In genomic region chr2:163735163-163735562, GRCm38 (mm10) we compare ENCODE assay signal across 13 mouse cellular contexts.
"Had no signal": no experiment of that assay in that cellular context is flagged by ENCODE, and none has a peak within 500 bp of the region (broad histone marks: within the 10 kb centered on the region; RNA-seq: fewer than 3 reads in every experiment).

No protein-coding gene starts in this region.

- H3K27ac ChIP-seq: left cerebral cortex, adult 2 months; liver, embryonic 14.5 days; lung, embryonic 15.5 days; neural tube, embryonic 12.5 days; neural tube, embryonic 15.5 days; stomach, postnatal 0 days had no signal

- H3K4me2 ChIP-seq: lung, embryonic 15.5 days; midbrain, embryonic 11.5 days; neural tube, embryonic 12.5 days; neural tube, embryonic 15.5 days had no signal

- H3K9ac ChIP-seq: liver, embryonic 14.5 days; lung, embryonic 15.5 days; neural tube, embryonic 12.5 days; neural tube, embryonic 15.5 days had no signal

- H3K36me3 ChIP-seq: lung, embryonic 15.5 days; neural tube, embryonic 15.5 days had no signal

- H3K9me3 ChIP-seq: lung, embryonic 15.5 days; neural tube, embryonic 12.5 days; neural tube, embryonic 15.5 days had no signal

- H3K4me1 ChIP-seq: neural tube, embryonic 15.5 days had no signal

- H3K4me3 ChIP-seq: left cerebral cortex, adult 2 months; lung, embryonic 15.5 days; neural tube, embryonic 12.5 days; neural tube, embryonic 15.5 days had no signal

- DNase-seq: layer of hippocampus, postnatal 36 days; right cerebral cortex, adult 18-20 months; right cerebral cortex, postnatal 14 days; right cerebral cortex, postnatal 4 days; thymus, adult 2 months; thymus, postnatal 14 days had no signal

- H3K27me3 ChIP-seq: lung, embryonic 15.5 days; neural tube, embryonic 12.5 days; neural tube, embryonic 15.5 days had no signal
